Mouse (Mus musculus) cerebellum, adult 11 months (tissue): Measurements from ENCODE around the gene Nelfcd.

Source experiments
- DNase-seq: peaks from one replicate; pipeline ENCODE4 v3.0.0; 2022

Nelfcd gene

DNA sequence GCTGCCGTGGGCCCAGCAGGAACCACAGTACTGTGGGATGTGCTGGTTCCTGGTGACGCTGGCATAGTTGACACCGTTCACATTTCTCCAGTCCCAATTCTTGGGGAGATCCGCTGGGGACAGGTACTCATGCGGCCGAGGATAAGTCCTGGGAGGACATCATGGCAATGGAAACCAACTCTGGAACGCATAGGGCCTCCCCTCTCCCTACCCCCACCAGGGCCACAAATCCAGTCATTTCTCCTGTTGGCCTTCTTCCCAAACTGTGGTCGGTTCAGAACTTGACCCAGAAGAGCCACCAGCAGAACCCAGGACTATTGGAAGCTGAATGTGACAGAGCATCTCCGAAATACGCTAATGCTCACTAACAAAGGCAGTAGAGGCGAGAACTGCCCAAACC lies 22.6 kb downstream of the Nelfcd start:
- DNase-seq: no peak

DNA sequence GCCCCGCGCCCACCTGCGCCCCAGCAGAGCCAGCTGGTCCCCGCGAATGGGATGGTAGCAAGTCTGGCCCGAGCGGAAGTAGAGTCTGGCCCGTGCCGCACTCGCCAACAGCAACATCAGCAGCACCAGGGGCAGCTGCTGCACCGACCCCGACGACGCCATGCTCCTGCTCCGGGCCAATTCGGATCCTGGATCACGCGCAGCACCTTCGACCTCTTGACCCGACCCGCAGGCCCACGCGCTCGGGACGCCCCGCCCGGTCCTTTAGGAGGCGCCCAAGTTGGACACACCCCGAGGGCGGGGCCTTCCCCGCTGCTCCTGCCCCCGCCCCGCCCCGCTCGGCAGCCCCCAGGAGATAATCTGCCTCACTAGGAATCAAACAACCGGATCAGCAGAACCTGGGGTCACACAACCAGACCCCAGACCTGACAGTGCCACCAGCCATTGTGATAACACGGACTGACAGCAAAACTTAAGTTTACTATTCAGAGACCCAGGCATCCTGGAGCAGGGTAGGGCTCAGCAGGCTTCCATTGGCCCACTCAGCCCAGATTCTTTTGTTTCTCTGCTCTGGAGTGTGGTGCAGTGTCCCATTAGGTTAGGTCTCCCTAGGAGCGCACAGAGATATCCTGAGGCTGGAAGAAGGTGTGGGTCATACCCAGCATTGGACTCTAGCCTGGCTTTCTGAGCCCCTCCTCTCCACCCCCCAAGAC lies 23.3 kb downstream of the Nelfcd start, which contains the start of gene Ctsz:
Gene Ctsz (minus strand): TSS at position 303 of the 713 bp plus-strand sequence.
- peak; percentile 50 for DNase-seq

GRCm38 (mm10) chr2:174439450-174439838 lies 23.8 kb downstream of the Nelfcd start:
- DNase-seq: no peak

DNA sequence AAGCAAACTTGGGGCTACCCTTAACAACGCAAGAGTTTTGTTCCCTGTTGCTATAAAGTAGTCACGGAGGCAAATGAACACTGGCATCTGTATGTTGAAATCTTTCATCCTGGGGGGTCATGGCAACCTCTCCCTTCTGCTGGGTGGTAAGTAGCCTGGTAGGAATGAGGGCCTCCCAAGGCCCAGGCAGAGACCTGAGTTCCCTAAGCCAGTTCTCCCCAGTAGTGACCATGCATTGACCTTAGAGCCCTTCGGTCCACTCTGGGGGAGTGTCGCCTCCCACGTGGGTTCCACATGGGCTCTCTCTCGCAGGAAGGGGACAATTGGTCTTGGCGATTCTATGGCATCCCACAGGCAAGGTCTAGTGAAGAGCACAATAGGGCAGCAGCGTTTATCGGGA lies 24.4 kb downstream of the Nelfcd start:
- no peak for DNase-seq

- no peak for DNase-seq
These were observed 26.3 kb downstream of the Nelfcd start for GRCm38 (mm10) chr2:174441898-174442297.

DNA sequence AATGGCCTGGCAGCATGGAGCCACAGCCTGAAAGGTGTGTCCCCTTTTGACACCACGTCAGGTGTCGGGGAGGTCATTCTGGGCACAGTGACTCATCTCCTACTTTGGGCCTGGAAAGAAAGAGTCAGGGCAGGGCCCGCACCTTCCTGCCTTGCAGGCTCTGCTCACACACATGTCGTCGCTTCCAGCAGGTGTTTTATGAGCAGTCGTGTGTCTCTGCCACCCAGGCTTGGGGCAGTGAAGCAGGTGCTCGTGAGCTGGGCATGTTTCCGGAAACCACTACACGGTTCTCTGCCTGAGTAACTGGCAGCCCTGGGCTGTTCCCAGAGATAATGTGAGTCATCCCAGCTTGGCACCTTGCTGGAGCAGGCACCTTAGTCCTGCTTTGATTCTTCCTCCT lies 26.9 kb downstream of the Nelfcd start:
- DNase-seq: no peak

GRCm38 (mm10) chr2:174443046-174443445 lies 27.4 kb downstream of the Nelfcd start:
- no peak for DNase-seq

DNA sequence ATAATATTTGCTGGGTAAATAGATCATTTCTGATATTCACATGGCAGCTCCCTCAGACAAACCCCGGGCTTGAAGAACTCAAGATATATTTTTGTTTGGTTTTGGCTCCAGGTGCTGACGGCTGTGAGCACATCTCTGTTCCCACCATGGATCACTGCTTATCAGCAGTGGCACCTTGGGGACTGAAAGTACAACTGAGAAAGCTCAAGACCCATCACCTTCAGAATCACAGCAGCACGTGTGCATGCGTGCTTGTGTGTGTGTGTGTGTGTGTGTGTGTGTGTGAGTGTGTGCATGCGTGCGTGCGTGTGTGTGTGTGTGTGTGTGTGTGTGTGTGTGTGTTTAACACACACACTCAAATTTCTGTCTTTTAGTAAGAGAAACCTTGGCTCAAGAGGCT lies 28.8 kb downstream of the Nelfcd start:
- no peak for DNase-seq

DNA sequence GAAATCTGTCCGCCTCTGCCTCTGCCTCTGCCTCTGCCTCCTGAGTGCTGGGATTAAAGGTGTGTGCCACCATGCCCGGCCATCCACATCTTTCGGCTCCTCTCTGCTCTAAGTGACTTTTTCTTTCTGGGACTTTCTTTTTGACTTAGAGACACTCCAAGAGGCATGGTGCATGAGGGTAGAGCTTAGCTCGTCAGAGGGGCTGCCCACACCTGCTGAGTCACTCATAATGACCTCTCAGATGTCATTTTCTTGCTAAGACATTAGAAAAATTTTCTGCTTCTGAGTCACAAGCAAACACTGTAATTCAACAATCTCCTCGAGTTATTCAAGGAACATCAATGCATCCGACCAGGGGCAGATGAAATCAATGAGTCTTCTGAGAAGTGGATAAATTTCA lies 29.4 kb downstream of the Nelfcd start:
- DNase-seq: no peak

- DNase-seq: no peak
These were observed 30.9 kb downstream of the Nelfcd start for GRCm38 (mm10) chr2:174446492-174446891.

- DNase-seq: no peak
These were observed 31.3 kb downstream of the Nelfcd start for GRCm38 (mm10) chr2:174446905-174447304.

DNA sequence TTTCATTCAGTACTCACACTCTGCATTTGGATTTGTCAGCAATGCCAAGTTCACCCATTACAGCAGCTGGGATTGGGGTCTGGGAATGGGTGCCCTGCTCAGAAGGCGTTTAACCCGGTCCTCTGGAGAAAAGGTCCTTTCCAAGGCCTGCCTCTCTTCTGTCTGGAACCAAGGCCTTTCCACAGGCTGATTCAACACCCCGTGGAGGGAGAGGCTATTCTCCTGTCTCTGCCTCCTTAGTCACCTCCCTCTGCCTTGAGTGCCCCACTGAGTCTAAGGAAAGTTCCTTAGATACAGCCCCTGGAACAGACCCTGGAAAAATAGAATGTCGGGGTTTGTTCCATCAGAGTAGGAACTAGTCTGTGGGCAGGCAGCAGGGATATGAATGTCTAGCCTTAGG lies 32.8 kb downstream of the Nelfcd start:
- no peak for DNase-seq

GRCm38 (mm10) chr2:174450353-174450752 lies 34.7 kb downstream of the Nelfcd start, which contains the start of gene Tubb1:
Gene Tubb1 (plus strand): TSS chr2:174450695.
- no peak for DNase-seq

DNA sequence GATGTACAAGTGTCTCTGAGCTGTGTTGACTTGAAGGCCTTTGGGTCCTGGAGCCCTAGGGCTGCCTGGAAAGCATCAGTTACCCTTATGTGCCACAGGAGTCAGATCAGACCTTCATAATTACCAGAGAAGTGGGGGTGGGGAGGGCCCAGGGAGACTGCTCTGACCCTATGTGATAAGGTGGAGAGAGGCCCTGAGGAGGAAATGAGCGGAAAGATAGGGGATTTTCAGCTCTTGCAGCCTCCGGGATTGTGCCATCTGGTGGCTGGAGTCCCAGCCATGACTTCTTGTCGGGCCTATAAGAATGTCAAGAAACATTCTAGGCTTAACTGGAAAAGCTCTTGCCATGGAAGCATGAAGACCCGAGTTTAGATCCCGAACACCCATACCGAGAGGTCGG lies 38.1 kb downstream of the Nelfcd start:
- no peak for DNase-seq

DNA sequence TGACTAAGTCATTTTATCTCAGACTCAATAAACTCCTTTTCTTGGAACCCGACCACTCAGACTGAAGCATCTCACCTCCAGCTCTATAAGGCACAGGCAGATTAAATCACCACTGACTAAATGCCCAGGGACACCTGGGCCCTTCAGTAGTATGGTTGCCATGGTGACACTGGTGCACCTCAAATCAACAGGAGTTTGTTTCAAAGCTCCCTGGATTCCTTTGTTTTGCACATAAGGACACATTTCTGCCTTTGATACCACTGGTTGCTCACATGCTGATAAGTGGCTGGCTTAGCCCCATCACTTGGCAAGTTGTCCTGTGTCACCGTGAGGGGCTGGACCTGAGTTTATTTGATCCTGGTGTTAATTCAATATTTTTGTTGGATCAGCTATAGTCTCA lies 43.8 kb downstream of the Nelfcd start:
- DNase-seq: no peak

GRCm38 (mm10) chr2:174463370-174463769 lies 47.8 kb downstream of the Nelfcd start:
- no peak for DNase-seq

- DNase-seq: peak; percentile 98
These were observed 48.4 kb downstream of the Nelfcd start, which contains the start of gene Atp5e for GRCm38 (mm10) chr2:174463789-174464523. Gene Atp5e (minus strand): TSS chr2:174464105.

GRCm38 (mm10) chr2:174470333-174470732 lies 54.7 kb downstream of the Nelfcd start:
- DNase-seq: no peak

- no peak for DNase-seq
These were observed 55.3 kb downstream of the Nelfcd start for GRCm38 (mm10) chr2:174470786-174471405.

DNA sequence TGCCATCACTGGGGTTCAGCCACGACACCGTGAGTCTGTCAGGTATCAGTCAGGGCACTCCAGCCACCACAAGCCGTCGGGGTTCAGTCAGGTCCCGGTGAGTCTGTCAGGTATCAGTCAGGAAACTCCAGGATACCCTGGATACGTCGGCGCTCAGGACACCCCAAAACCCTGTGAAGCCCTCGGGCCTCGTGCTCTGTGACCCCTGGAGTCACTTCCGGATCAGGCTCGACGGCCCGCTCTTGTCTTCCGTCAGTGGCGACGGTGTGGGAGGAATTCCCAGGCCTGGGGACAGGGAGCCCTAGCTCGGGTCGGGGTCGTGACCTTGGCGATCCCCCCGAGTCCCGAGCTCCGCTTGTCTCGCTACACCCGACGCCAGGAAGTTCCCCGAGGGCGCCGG lies 56.8 kb downstream of the Nelfcd start:
- DNase-seq: no peak

- DNase-seq: peak; percentile 99
These were observed 57.4 kb downstream of the Nelfcd start, which contains the start of gene Prelid3b for GRCm38 (mm10) chr2:174472818-174473549. Gene Prelid3b (minus strand): TSS chr2:174473081.

- DNase-seq: no peak
These were observed 57.9 kb downstream of the Nelfcd start for GRCm38 (mm10) chr2:174473550-174473927.
